ENCODE assay signal across 8 mouse cellular contexts in genomic region chr4:119631115-119631919, GRCm38 (mm10). TPM values are rescaled to one million over a fixed set of nuclear protein-coding genes. Genes with fewer than 3 reads are reported as not detected.
DNase-seq lines count a peak whose midpoint lies in the region; ATAC-seq lines count a peak whose summit lies in the region.

No protein-coding gene starts in this region.

- no peak overlapping the region for H3K27ac ChIP-seq in forebrain, embryonic 13.5 days
- peak overlapping the region; percentile 78 for H3K27ac ChIP-seq in intestine, embryonic 15.5 days

- peaks cover 46% of the 10 kb centered on the region for H3K4me1 ChIP-seq in forebrain, embryonic 13.5 days
- H3K4me1 ChIP-seq in intestine, embryonic 15.5 days (replicated peaks), result no peaks in the 10 kb centered on the region

- peak; percentile 68 for ATAC-seq in forebrain, embryonic 13.5 days
- peak; percentile 89 for ATAC-seq in intestine, embryonic 15.5 days
- ATAC-seq in megakaryocyte-erythroid progenitor cell, adult 5-6 weeks (replicated peaks; ENCODE audit: low FRiP score, low TSS enrichment, poor library complexity, severe bottlenecking), result 0 out of 2 replicates have a peak, but pooled peaks have one; percentile 46

- intact Hi-C loops in heart, postnatal 25 days (cut with DNase I), result loop anchor here (2.0 to 10.0 kb wide), 4 partner anchors 35 to 496 kb away; no protein-coding TSS in a partner anchor
- intact Hi-C loops in left cerebral cortex, postnatal 4 days (cut with DNase I), result loop anchor here (5.0 kb wide), 2 partner anchors 181 to 496 kb away; no protein-coding TSS in a partner anchor

- H3K9ac ChIP-seq in forebrain, embryonic 13.5 days, result peak overlapping the region; percentile 13; the same call in 1 of the 2 replicates
- no peak overlapping the region for H3K9ac ChIP-seq in intestine, embryonic 15.5 days

- H3K4me3 ChIP-seq in forebrain, embryonic 13.5 days, result no peak overlapping the region
- no peak overlapping the region for H3K4me3 ChIP-seq in intestine, embryonic 15.5 days (replicated peaks)

- DNase-seq in heart, adult 18-20 months, result peak; percentile 39 to 64
- no peak for DNase-seq in heart, postnatal 25 days (ENCODE audit: low spot score)
- DNase-seq in ZHBTc4 (ENCODE audit: low read depth, low spot score), result peak; percentile 89
- peak; percentile 52 for DNase-seq in left cerebral cortex, postnatal 4 days
- DNase-seq in thymus, postnatal 0 days (ENCODE audit: low spot score), result peak; percentile 11

- H3K4me2 ChIP-seq in forebrain, embryonic 13.5 days, result no peak overlapping the region
- H3K4me2 ChIP-seq in intestine, embryonic 15.5 days (replicated peaks), result peak overlapping the region; percentile 38

- H3K27me3 ChIP-seq in forebrain, embryonic 13.5 days, result no peaks in the 10 kb centered on the region
- no peaks in the 10 kb centered on the region for H3K27me3 ChIP-seq in intestine, embryonic 15.5 days (replicated peaks)

- peaks cover 17% of the 10 kb centered on the region for H3K36me3 ChIP-seq in forebrain, embryonic 13.5 days (ENCODE audit: poor library complexity, severe bottlenecking)
- 0 out of 2 replicates have a peak, but pooled peaks cover 4% of the 10 kb centered on the region for H3K36me3 ChIP-seq in intestine, embryonic 15.5 days

- no peaks in the 10 kb centered on the region for H3K9me3 ChIP-seq in forebrain, embryonic 13.5 days (replicated peaks)
- no peaks in the 10 kb centered on the region for H3K9me3 ChIP-seq in intestine, embryonic 15.5 days

- 79% methylated on average over 11 of the region's 11 CpGs for WGBS in forebrain, embryonic 13.5 days
- 31% methylated on average over 11 of the region's 11 CpGs for WGBS in intestine, embryonic 15.5 days

RNA-seq across cellular contexts. Expression of gene Guca2a, which starts 6.2 kb away (rescaled TPM):
- not detected for total RNA-seq in heart, adult 18-20 months (2021)
- total RNA-seq in heart, postnatal 25 days (2021), result not detected
- not detected in 2 replicates for polyA plus RNA-seq in forebrain, embryonic 13.5 days (2015; fragmentation: Nextera tagmentation; extraction: Ambion mirVana)
- polyA plus RNA-seq in intestine, embryonic 15.5 days (2015; fragmentation: Nextera tagmentation; extraction: Ambion mirVana), result 175 and 231 TPM in 2 replicates
- total RNA-seq in left cerebral cortex, postnatal 4 days (2021), result not detected
- total RNA-seq in megakaryocyte-erythroid progenitor cell, adult 5-6 weeks (2014; fragmentation: Nextera tagmentation), result not detected in 2 replicates
- total RNA-seq in megakaryocyte-erythroid progenitor cell, adult 5-6 weeks (2017), result not detected in 2 replicates
- 0.69 TPM in 1 of 2 replicates, not detected in the other for polyA plus RNA-seq in thymus, postnatal 0 days (2015; fragmentation: Nextera tagmentation; extraction: Ambion mirVana)

RNA-seq across cellular contexts. Expression of gene Guca2b, which starts 27.4 kb away (rescaled TPM):
- under 1 TPM; 0.51 to 0.65 TPM for total RNA-seq in heart, adult 18-20 months (2021)
- not detected for total RNA-seq in heart, postnatal 25 days (2021)
- polyA plus RNA-seq in forebrain, embryonic 13.5 days (2015; fragmentation: Nextera tagmentation; extraction: Ambion mirVana), result not detected in 2 replicates
- polyA plus RNA-seq in intestine, embryonic 15.5 days (2015; fragmentation: Nextera tagmentation; extraction: Ambion mirVana), result 37.5 and 60.8 TPM in 2 replicates
- total RNA-seq in left cerebral cortex, postnatal 4 days (2021), result not detected
- total RNA-seq in megakaryocyte-erythroid progenitor cell, adult 5-6 weeks (2014; fragmentation: Nextera tagmentation), result not detected in 2 replicates
- not detected in 2 replicates for total RNA-seq in megakaryocyte-erythroid progenitor cell, adult 5-6 weeks (2017)
- polyA plus RNA-seq in thymus, postnatal 0 days (2015; fragmentation: Nextera tagmentation; extraction: Ambion mirVana), result 0.68 and 1.1 TPM in 2 replicates
